Mouse (Mus musculus) frontal cortex, postnatal 14 days (tissue): ENCODE measurements around the gene Arf1.
"Not testable (repeated sequence)": the region's sequence is repeated elsewhere in the genome, so short reads cannot be mapped to it uniquely, and the experiment has no call there.

Source experiments
- DNase-seq, 2 experiments: peaks; one replicate each; pipeline ENCODE4 v3.0.0; 2022; ENCODE audit warnings: low spot score in 2 of 2

The Arf1 gene

GRCm38 (mm10) chr11:59226787-59227603, 1.1 kb downstream of the Arf1 start:
- DNase-seq, result no peak

- no peak for DNase-seq
Observed at GRCm38 (mm10) chr11:59226251-59226650, 1.8 kb downstream of the Arf1 start.

GRCm38 (mm10) chr11:59225167-59225566, 2.9 kb downstream of the Arf1 start:
- no peak for DNase-seq

GRCm38 (mm10) chr11:59224470-59224869, 3.6 kb downstream of the Arf1 start:
- DNase-seq, result no peak

- no peak for DNase-seq
Observed at GRCm38 (mm10) chr11:59224025-59224424, 4.0 kb downstream of the Arf1 start.

- DNase-seq, result no peak
Observed at GRCm38 (mm10) chr11:59222306-59222705, 5.8 kb downstream of the Arf1 start.

- no peak for DNase-seq
Observed at GRCm38 (mm10) chr11:59221604-59222003, 6.5 kb downstream of the Arf1 start.

- no peak for DNase-seq
Observed at GRCm38 (mm10) chr11:59219064-59219463, 9.0 kb downstream of the Arf1 start.

GRCm38 (mm10) chr11:59218389-59218998, 9.6 kb downstream of the Arf1 start:
- no peak for DNase-seq

- no peak for DNase-seq
Observed at GRCm38 (mm10) chr11:59216955-59217354, 11.1 kb downstream of the Arf1 start.

- DNase-seq, result no peak
Observed at GRCm38 (mm10) chr11:59212892-59213494, 15.1 kb downstream of the Arf1 start.

- not testable (repeated sequence) for DNase-seq
Observed at GRCm38 (mm10) chr11:59212320-59212719, 15.8 kb downstream of the Arf1 start.

GRCm38 (mm10) chr11:59211561-59211960, 16.5 kb downstream of the Arf1 start:
- not testable (repeated sequence) for DNase-seq

GRCm38 (mm10) chr11:59210020-59210419, 18.1 kb downstream of the Arf1 start:
- DNase-seq, result no peak

- no peak for DNase-seq
Observed at GRCm38 (mm10) chr11:59209580-59209979, 18.5 kb downstream of the Arf1 start.

GRCm38 (mm10) chr11:59209003-59209441, 19.0 kb downstream of the Arf1 start:
- DNase-seq, result peak in 1 of 2 experiments; percentile 49

- DNase-seq, result peak; percentile 93 to 94
Observed at GRCm38 (mm10) chr11:59208153-59208831, 19.8 kb downstream of the Arf1 start, which contains the start of gene 2310033P09Rik. 2310033P09Rik (plus strand) TSS chr11:59208321.

GRCm38 (mm10) chr11:59202081-59202995, 25.7 kb downstream of the Arf1 start, which contains the start of gene Mrpl55:
Mrpl55 (plus strand) TSS chr11:59202486.
- DNase-seq, result peak; percentile 82 to 86

GRCm38 (mm10) chr11:59201216-59202002, 26.7 kb downstream of the Arf1 start:
- DNase-seq, result no peak

GRCm38 (mm10) chr11:59196230-59196629, 31.8 kb downstream of the Arf1 start:
- DNase-seq, result no peak
